Mouse (Mus musculus): ENCODE data around the gene Rabl2. TPM values are rescaled to one million over a fixed set of nuclear protein-coding genes. Genes with fewer than 3 reads are reported as not detected.

The Rabl2 gene
- polyA plus RNA-seq, 1 experiment from 2014 or later = 41.4 TPM

- TF ChIP-seq CTCF (IDR thresholded peaks at IDR 0.05) = no peak
- ChIA-PET CTCF (no interaction called here), POLR2A (no interaction called here)
- in situ Hi-C loops (cut with MboI; ENCODE audit: low pct_unique_long_range_greater_than_20kb) = no loop called here
- H3K27me3 ChIP-seq = no peaks in the 10 kb centered on the region
- ATAC-seq (no peak), DNase-seq (ENCODE audit: low read depth, low spot score) (no peak)
Observed at GRCm38 (mm10) chr15:89585631-89586030, 6.1 kb downstream of the Rabl2 start.

- ChIA-PET POLR2A (no interaction called here), CTCF (no interaction called here)
- no peaks in the 10 kb centered on the region for H3K27me3 ChIP-seq
- no peak for ATAC-seq
- in situ Hi-C loops (cut with MboI; ENCODE audit: low pct_unique_long_range_greater_than_20kb) = no loop called here
- TF ChIP-seq CTCF (IDR thresholded peaks at IDR 0.05) = no peak
- DNase-seq (ENCODE audit: low read depth, low spot score) = no peak
Observed at GRCm38 (mm10) chr15:89585101-89585500, 6.6 kb downstream of the Rabl2 start.

- POLR2A ChIA-PET = no interaction called here
- no peak for TF ChIP-seq CTCF (IDR thresholded peaks at IDR 0.05)
- CTCF ChIA-PET = no interaction called here
- DNase-seq (ENCODE audit: low read depth, low spot score) (no peak), ATAC-seq (no peak)
- H3K27me3 ChIP-seq = no peaks in the 10 kb centered on the region
- in situ Hi-C loops (cut with MboI; ENCODE audit: low pct_unique_long_range_greater_than_20kb) = no loop called here
Observed at GRCm38 (mm10) chr15:89582494-89582893, 9.2 kb downstream of the Rabl2 start.

- in situ Hi-C loops (cut with MboI; ENCODE audit: low pct_unique_long_range_greater_than_20kb) = no loop called here
- ATAC-seq = no peak
- ChIA-PET POLR2A (no interaction called here), CTCF (interaction anchor here (1.1 kb wide), 1 partner anchor 23 kb away, joined by 3 read pairs; no protein-coding TSS in a partner anchor)
- no peak for DNase-seq (ENCODE audit: low read depth, low spot score)
- H3K27me3 ChIP-seq = peaks cover 8% of the 10 kb centered on the region
- TF ChIP-seq CTCF (IDR thresholded peaks at IDR 0.05) = no peak
Observed at GRCm38 (mm10) chr15:89572147-89572546, 19.6 kb downstream of the Rabl2 start.

GRCm38 (mm10) chr15:89568114-89568513 lies 23.6 kb downstream of the Rabl2 start, which contains the start of gene Acr:
Gene Acr (plus strand): TSS chr15:89568326.
- in situ Hi-C loops (cut with MboI; ENCODE audit: low pct_unique_long_range_greater_than_20kb) = no loop called here
- ChIA-PET CTCF (no interaction called here), POLR2A (interaction anchor here (0.6 kb wide), 1 partner anchor 32 kb away, joined by 3 read pairs; no protein-coding TSS in a partner anchor)
- TF ChIP-seq CTCF (IDR thresholded peaks at IDR 0.05) = no peak
- DNase-seq (ENCODE audit: low read depth, low spot score) (no peak), ATAC-seq (no peak)
- H3K27me3 ChIP-seq = peaks cover 4% of the 10 kb centered on the region

- ChIA-PET CTCF (no interaction called here), POLR2A (no interaction called here)
- TF ChIP-seq CTCF (IDR thresholded peaks at IDR 0.05) = no peak
- peaks cover 24% of the 10 kb centered on the region for H3K27me3 ChIP-seq
- DNase-seq (ENCODE audit: low read depth, low spot score) = no peak
- in situ Hi-C loops (cut with MboI; ENCODE audit: low pct_unique_long_range_greater_than_20kb) = no loop called here
- ATAC-seq = no peak
Observed at GRCm38 (mm10) chr15:89559202-89559731, 32.5 kb downstream of the Rabl2 start.

GRCm38 (mm10) chr15:89557996-89558390 lies 33.7 kb downstream of the Rabl2 start:
- ATAC-seq = no peak
- ChIA-PET CTCF (no interaction called here), POLR2A (no interaction called here)
- in situ Hi-C loops (cut with MboI; ENCODE audit: low pct_unique_long_range_greater_than_20kb) = no loop called here
- no peak for TF ChIP-seq CTCF (IDR thresholded peaks at IDR 0.05)
- peaks cover 24% of the 10 kb centered on the region for H3K27me3 ChIP-seq
- DNase-seq (ENCODE audit: low read depth, low spot score) = no peak

GRCm38 (mm10) chr15:89557179-89557995 lies 34.3 kb downstream of the Rabl2 start:
- no peak for TF ChIP-seq CTCF (IDR thresholded peaks at IDR 0.05)
- in situ Hi-C loops (cut with MboI; ENCODE audit: low pct_unique_long_range_greater_than_20kb) = no loop called here
- peaks cover 24% of the 10 kb centered on the region for H3K27me3 ChIP-seq
- CTCF ChIA-PET = no interaction called here
- POLR2A ChIA-PET = no interaction called here
- no peak for ATAC-seq
- no peak for DNase-seq (ENCODE audit: low read depth, low spot score)

GRCm38 (mm10) chr15:89556401-89557178 lies 35.1 kb downstream of the Rabl2 start:
- DNase-seq (ENCODE audit: low read depth, low spot score) (no peak), ATAC-seq (no peak)
- POLR2A ChIA-PET = no interaction called here
- H3K27me3 ChIP-seq = peaks cover 26% of the 10 kb centered on the region
- TF ChIP-seq CTCF (IDR thresholded peaks at IDR 0.05) = no peak
- CTCF ChIA-PET = no interaction called here
- in situ Hi-C loops (cut with MboI; ENCODE audit: low pct_unique_long_range_greater_than_20kb) = no loop called here

- ATAC-seq = no peak
- CTCF ChIA-PET = no interaction called here
- in situ Hi-C loops (cut with MboI; ENCODE audit: low pct_unique_long_range_greater_than_20kb) = no loop called here
- DNase-seq (ENCODE audit: low read depth, low spot score) = no peak
- TF ChIP-seq CTCF (IDR thresholded peaks at IDR 0.05) = no peak
- peaks cover 33% of the 10 kb centered on the region for H3K27me3 ChIP-seq
- POLR2A ChIA-PET = no interaction called here
Observed at GRCm38 (mm10) chr15:89555591-89555990, 36.1 kb downstream of the Rabl2 start.

GRCm38 (mm10) chr15:89551733-89552132 lies 40.0 kb downstream of the Rabl2 start:
- no peak for ATAC-seq
- H3K27me3 ChIP-seq = peaks cover 47% of the 10 kb centered on the region
- in situ Hi-C loops (cut with MboI; ENCODE audit: low pct_unique_long_range_greater_than_20kb) = no loop called here
- DNase-seq (ENCODE audit: low read depth, low spot score) = no peak
- CTCF ChIA-PET = no interaction called here
- TF ChIP-seq CTCF (IDR thresholded peaks at IDR 0.05) = no peak
- POLR2A ChIA-PET = no interaction called here

Measured in Patski (cell line).